Mouse (Mus musculus) intestine, embryonic 15.5 days (tissue): ENCODE results near the gene Hs3st3a1. TPM values are rescaled to one million over a fixed set of nuclear protein-coding genes. Genes with fewer than 3 reads are reported as not detected.

Experiments used
- ATAC-seq: fragments of 200-750 bp; cut with Nextera tagmentation; 2 replicates; pipeline ENCODE4 v1.8.0; 2017; ENCODE audit warnings: moderate TSS enrichment, moderate library complexity
- H3K27ac ChIP-seq: fragments of 300-500 bp; sonication (generic); 2 replicates; pipeline ENCODE4 v1.5.1; 2015; ENCODE audit warnings: mild to moderate bottlenecking, inconsistent platforms
- H3K27me3 ChIP-seq: fragments of 300-500 bp; sonication (generic); replicated peaks from 2 replicates; pipeline ENCODE4 v1.6.1; 2015; ENCODE audit warnings: inconsistent platforms
- H3K36me3 ChIP-seq: fragments of 300-500 bp; sonication (generic); 2 replicates; pipeline ENCODE4 v1.6.1; 2015; ENCODE audit warnings: inconsistent platforms
- H3K4me1 ChIP-seq: fragments of 300-500 bp; sonication (generic); replicated peaks from 2 replicates; pipeline ENCODE4 v1.6.1; 2015; ENCODE audit warnings: inconsistent platforms
- H3K4me2 ChIP-seq: fragments of 300-500 bp; sonication (generic); replicated peaks from 2 replicates; pipeline ENCODE4 v1.6.1; 2015; ENCODE audit warnings: mild to moderate bottlenecking, inconsistent platforms
- H3K4me3 ChIP-seq: fragments of 300-500 bp; sonication (generic); replicated peaks from 2 replicates; pipeline ENCODE4 v1.5.1; 2015; ENCODE audit warnings: inconsistent platforms
- H3K9ac ChIP-seq: fragments of 300-500 bp; sonication (generic); 2 replicates; pipeline ENCODE4 v1.6.1; 2015; ENCODE audit warnings: inconsistent platforms
- H3K9me3 ChIP-seq: fragments of 300-500 bp; sonication (generic); 2 replicates; pipeline ENCODE4 v1.6.1; 2016; ENCODE audit warnings: inconsistent platforms
- WGBS: fragments of 180-500 bp; shearing (Covaris S2); methylation state at CpG from one replicate; pipeline ENCODE4 v1.1.7; 2015; 5-methylcytosine and 5-hydroxymethylcytosine counted together
- polyA plus RNA-seq: library from polyadenylated mRNA; unstranded; fragments of >200 nt; fragmentation: Nextera tagmentation; extraction: Ambion mirVana; gene quantifications from 2 replicates; pipeline ENCODE4 v1.2.1, GENCODE M21; 2015

Gene Hs3st3a1
- polyA plus RNA-seq, 1 experiment from 2014 or later, result 1.1 TPM

- Histone ChIP-seq H3K4me2 (no peak overlapping the region), H3K9me3 (no peaks in the 10 kb centered on the region), H3K4me3 (no peak overlapping the region), H3K36me3 (no peaks in the 10 kb centered on the region), H3K4me1 (peaks cover 6% of the 10 kb centered on the region; the same call in 1 of the 2 replicates), H3K27me3 (no peaks in the 10 kb centered on the region), H3K9ac (no peak overlapping the region), H3K27ac (no peak overlapping the region)
- 73% methylated on average over 9 of the region's 9 CpGs for WGBS
- peak; percentile 90 for ATAC-seq
These were observed 106.7 kb downstream of the Hs3st3a1 start for GRCm38 (mm10) chr11:64541866-64542265.

GRCm38 (mm10) chr11:64542335-64542734, 107.2 kb downstream of the Hs3st3a1 start:
- Histone ChIP-seq H3K9me3 (no peaks in the 10 kb centered on the region), H3K36me3 (no peaks in the 10 kb centered on the region), H3K27ac (no peak overlapping the region), H3K4me2 (peak overlapping the region; percentile 46), H3K4me1 (peaks cover 6% of the 10 kb centered on the region; the same call in 1 of the 2 replicates), H3K4me3 (no peak overlapping the region), H3K9ac (no peak overlapping the region), H3K27me3 (no peaks in the 10 kb centered on the region)
- WGBS, result 26% methylated on average over 6 of the region's 6 CpGs
- ATAC-seq, result peak; percentile 94

DNA sequence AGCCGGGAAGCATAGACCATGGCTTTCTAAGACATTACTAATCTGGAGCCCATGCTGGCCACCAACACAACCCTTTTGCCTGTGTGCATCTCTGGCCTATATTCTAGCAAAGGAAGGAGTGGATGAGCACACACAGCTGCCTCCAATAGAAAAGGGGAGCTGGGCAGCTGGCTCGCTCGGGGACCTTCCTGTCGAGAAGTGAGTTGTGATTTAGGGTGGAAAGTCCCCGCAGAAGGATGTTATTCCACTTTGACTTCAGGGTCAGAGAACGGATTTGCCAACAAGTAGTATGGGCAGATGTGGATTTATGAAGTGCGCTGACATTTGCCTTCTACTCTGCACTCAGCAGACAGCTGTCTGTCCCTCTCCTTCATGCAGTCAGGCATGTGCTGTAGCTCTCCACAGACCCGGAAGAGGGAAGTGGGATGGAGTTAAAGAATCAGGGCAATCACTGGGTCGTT, 108.1 kb downstream of the Hs3st3a1 start:
- no peak overlapping the region for H3K9ac ChIP-seq
- no peak overlapping the region for H3K4me3 ChIP-seq
- no peaks in the 10 kb centered on the region for H3K9me3 ChIP-seq
- no peak overlapping the region for H3K27ac ChIP-seq
- H3K36me3 ChIP-seq, result no peaks in the 10 kb centered on the region
- H3K4me2 ChIP-seq, result no peak overlapping the region
- H3K4me1 ChIP-seq, result peaks cover 6% of the 10 kb centered on the region; the same call in 1 of the 2 replicates
- H3K27me3 ChIP-seq, result no peaks in the 10 kb centered on the region
- 36% methylated on average over 9 of the region's 9 CpGs for WGBS
- no peak for ATAC-seq

GRCm38 (mm10) chr11:64544236-64544635, 109.1 kb downstream of the Hs3st3a1 start:
- H3K9ac ChIP-seq, result no peak overlapping the region
- ATAC-seq, result no peak
- 35% methylated on average over 5 of the region's 5 CpGs for WGBS

GRCm38 (mm10) chr11:64549380-64549779, 114.2 kb downstream of the Hs3st3a1 start:
- H3K9me3 ChIP-seq, result no peaks in the 10 kb centered on the region
- no peak overlapping the region for H3K4me2 ChIP-seq
- H3K9ac ChIP-seq, result no peak overlapping the region
- H3K27me3 ChIP-seq, result no peaks in the 10 kb centered on the region
- H3K36me3 ChIP-seq, result no peaks in the 10 kb centered on the region
- no peak for ATAC-seq
- WGBS, result 36% methylated on average over 7 of the region's 7 CpGs
- H3K4me1 ChIP-seq, result no peaks in the 10 kb centered on the region
- H3K27ac ChIP-seq, result no peak overlapping the region
- no peak overlapping the region for H3K4me3 ChIP-seq

More at GRCm38 (mm10) chr11:64544236-64544635, 109.1 kb downstream of the Hs3st3a1 start:
- no peak overlapping the region for H3K4me2 ChIP-seq
- H3K27ac ChIP-seq, result no peak overlapping the region
- no peaks in the 10 kb centered on the region for H3K36me3 ChIP-seq
- H3K9me3 ChIP-seq, result no peaks in the 10 kb centered on the region
- H3K27me3 ChIP-seq, result no peaks in the 10 kb centered on the region
- H3K4me1 ChIP-seq, result peaks cover 6% of the 10 kb centered on the region; the same call in 1 of the 2 replicates
- no peak overlapping the region for H3K4me3 ChIP-seq

GRCm38 (mm10) chr11:64549955-64550354, 114.8 kb downstream of the Hs3st3a1 start:
- H3K9me3 ChIP-seq, result no peaks in the 10 kb centered on the region
- H3K4me1 ChIP-seq, result no peaks in the 10 kb centered on the region
- no peak overlapping the region for H3K27ac ChIP-seq
- no peaks in the 10 kb centered on the region for H3K27me3 ChIP-seq
- no peaks in the 10 kb centered on the region for H3K36me3 ChIP-seq
- no peak overlapping the region for H3K9ac ChIP-seq
- no peak for ATAC-seq
- H3K4me3 ChIP-seq, result no peak overlapping the region
- WGBS, result 57% methylated on average over 8 of the region's 8 CpGs
- no peak overlapping the region for H3K4me2 ChIP-seq

DNA sequence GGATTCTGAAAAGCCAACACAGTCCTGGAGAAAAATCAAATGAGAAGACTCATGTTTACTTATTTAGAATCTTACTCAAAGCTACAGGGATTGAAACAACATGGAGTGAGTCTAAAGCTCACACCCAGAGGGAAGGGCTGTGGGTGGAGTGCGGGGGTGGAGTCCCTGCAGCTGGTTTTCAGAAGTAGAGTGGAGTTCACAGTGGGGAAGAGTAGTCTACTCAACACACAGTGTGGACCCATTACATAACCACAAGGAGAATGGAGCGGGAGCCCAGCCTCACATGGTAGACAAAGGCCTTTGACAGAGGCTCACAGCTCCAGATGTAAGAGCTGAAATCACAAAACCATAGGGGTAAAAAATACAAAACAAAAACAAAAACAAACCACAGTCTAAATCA, 123.2 kb downstream of the Hs3st3a1 start:
- Histone ChIP-seq H3K4me2 (no peak overlapping the region), H3K27ac (no peak overlapping the region), H3K4me3 (no peak overlapping the region), H3K36me3 (no peaks in the 10 kb centered on the region), H3K9ac (no peak overlapping the region), H3K4me1 (no peaks in the 10 kb centered on the region), H3K9me3 (no peaks in the 10 kb centered on the region), H3K27me3 (no peaks in the 10 kb centered on the region)
- WGBS, result 88% methylated on average over 2 of the region's 2 CpGs
- ATAC-seq, result no peak

- Histone ChIP-seq H3K4me1 (no peaks in the 10 kb centered on the region), H3K9ac (no peak overlapping the region), H3K4me3 (no peak overlapping the region), H3K9me3 (no peaks in the 10 kb centered on the region), H3K4me2 (no peak overlapping the region), H3K27ac (no peak overlapping the region), H3K36me3 (no peaks in the 10 kb centered on the region), H3K27me3 (no peaks in the 10 kb centered on the region)
- ATAC-seq, result no peak
- 65% methylated on average over 1 of the region's 1 CpGs for WGBS
These were observed 124.3 kb downstream of the Hs3st3a1 start for GRCm38 (mm10) chr11:64559388-64559787.

DNA sequence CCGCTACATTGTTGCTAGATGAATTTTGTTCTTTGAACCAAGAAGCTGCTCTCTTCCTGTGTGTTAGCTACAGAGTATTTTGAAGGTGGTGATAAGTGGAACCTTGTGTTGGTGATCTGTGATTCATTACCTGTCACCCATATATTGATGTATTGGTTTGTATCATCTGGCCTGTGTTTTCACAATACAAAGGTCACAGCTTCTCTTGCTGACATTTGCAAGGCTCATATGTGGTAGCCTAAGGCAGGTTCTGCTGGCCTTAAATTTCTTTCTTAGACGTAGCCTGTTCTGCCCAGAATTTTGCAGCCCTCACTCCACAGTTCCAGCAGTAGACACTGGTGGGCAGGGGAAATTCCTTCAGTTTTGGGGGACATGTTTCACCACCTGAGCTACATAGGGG, 125.3 kb downstream of the Hs3st3a1 start:
- Histone ChIP-seq H3K9me3 (no peaks in the 10 kb centered on the region), H3K4me3 (no peak overlapping the region), H3K36me3 (no peaks in the 10 kb centered on the region), H3K27ac (no peak overlapping the region), H3K9ac (no peak overlapping the region), H3K27me3 (no peaks in the 10 kb centered on the region), H3K4me1 (no peaks in the 10 kb centered on the region), H3K4me2 (no peak overlapping the region)
- ATAC-seq, result no peak
- WGBS, result 76% methylated on average over 2 of the region's 2 CpGs

DNA sequence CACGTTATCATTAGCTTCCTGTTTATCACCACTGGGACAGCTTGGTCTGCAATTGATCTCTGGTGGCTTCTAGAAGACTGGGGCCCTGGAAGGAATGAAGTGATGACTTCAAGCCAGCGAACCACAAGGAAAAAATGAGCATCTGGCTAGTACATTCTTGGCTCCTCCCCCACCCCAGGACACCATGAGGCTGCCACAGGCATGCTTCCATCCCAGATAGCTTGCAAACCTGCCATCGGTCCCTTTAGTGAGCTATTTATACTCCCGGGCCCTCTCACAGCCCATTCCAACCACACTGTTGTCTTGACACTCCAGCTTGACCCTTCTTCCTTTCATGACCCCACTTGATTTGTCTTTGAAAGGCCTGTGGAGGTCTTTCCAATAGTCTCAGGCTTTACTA, 127.6 kb downstream of the Hs3st3a1 start:
- no peaks in the 10 kb centered on the region for H3K36me3 ChIP-seq

More for the DNA sequence above, 127.6 kb downstream of the Hs3st3a1 start:
- Histone ChIP-seq H3K4me3 (no peak overlapping the region), H3K27ac (no peak overlapping the region), H3K9ac (no peak overlapping the region), H3K4me1 (no peaks in the 10 kb centered on the region), H3K9me3 (no peaks in the 10 kb centered on the region), H3K27me3 (no peaks in the 10 kb centered on the region), H3K4me2 (no peak overlapping the region)
- WGBS, result 39% methylated on average over 4 of the region's 4 CpGs
- ATAC-seq, result no peak

Other genes with a start within 250 kb of the Hs3st3a1 start
- gene F930015N05Rik, start 1.3 kb downstream of the Hs3st3a1 start, polyA plus RNA-seq, result 0.81 and 0.90 TPM in 2 replicates